Mouse (Mus musculus) erythroblast, embryonic 14.5 days (primary cell): ENCODE data around the gene Carm1. TPM values are rescaled to one million over a fixed set of nuclear protein-coding genes. Genes with fewer than 3 reads are reported as not detected.
"Not testable (repeated sequence)": the region's sequence is repeated elsewhere in the genome, so short reads cannot be mapped to it uniquely, and the experiment has no call there.

Experiments
- H3K27me3 ChIP-seq: 2 replicates; pipeline ENCODE4 v1.6.1; 2012; ENCODE audit warnings: inconsistent platforms; ENCODE audit not compliant: control insufficient read depth
- H3K36me3 ChIP-seq: 2 replicates; pipeline ENCODE4 v1.6.1; 2012; ENCODE audit warnings: mild to moderate bottlenecking, inconsistent platforms; ENCODE audit not compliant: control insufficient read depth
- H3K4me1 ChIP-seq: 2 replicates; pipeline ENCODE4 v1.6.1; 2012; ENCODE audit warnings: inconsistent platforms; ENCODE audit not compliant: control insufficient read depth
- H3K4me3 ChIP-seq: replicated peaks from 2 replicates; pipeline ENCODE3; 2012; ENCODE audit warnings: moderate library complexity, mild to moderate bottlenecking, inconsistent platforms
- H3K9me3 ChIP-seq: 2 replicates; pipeline ENCODE4 v1.6.1; 2012; ENCODE audit warnings: low read length, inconsistent platforms, mixed read lengths; ENCODE audit not compliant: control insufficient read depth
- GATA1 ChIP-seq: IDR thresholded peaks from 2 replicates; pipeline ENCODE4 v1.6.1; 2012; ENCODE audit warnings: low read length, inconsistent platforms, mixed read lengths
- TAL1 ChIP-seq: IDR thresholded peaks from 3 replicates; pipeline ENCODE4 v1.6.1; 2012; ENCODE audit warnings: low read length, inconsistent platforms, mixed read lengths
- polyA plus RNA-seq: library from polyadenylated mRNA; stranded (reverse); fragments of >175 nt; gene quantifications from 2 replicates; pipeline ENCODE4 v1.2.3, GENCODE M21; 2012

Carm1 gene
- polyA plus RNA-seq, 1 experiment = 41.9 TPM

DNA sequence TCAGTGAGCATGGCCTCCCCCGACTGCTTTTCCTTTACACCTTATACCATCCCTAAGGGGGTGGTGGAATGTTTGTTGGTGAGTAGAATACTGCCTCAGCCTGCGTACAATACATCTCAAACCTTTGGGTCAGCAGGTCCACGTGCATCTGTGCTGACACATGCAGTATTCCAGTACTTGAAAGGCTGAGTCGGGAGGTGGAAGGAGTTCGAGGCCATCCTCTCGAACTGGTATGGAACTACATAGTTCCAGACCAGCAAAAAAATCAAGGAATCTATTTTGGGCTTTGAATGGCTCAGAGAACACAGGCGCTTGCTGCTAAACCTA is 36.0 kb upstream of the Carm1 start:
- H3K36me3 ChIP-seq = peaks cover 42% of the 10 kb centered on the region
- no peak for TF ChIP-seq GATA1
- no peak; the same call in 2 of the 3 replicates for TF ChIP-seq TAL1
- H3K27me3 ChIP-seq = no peaks in the 10 kb centered on the region
- H3K9me3 ChIP-seq = peaks cover 3% of the 10 kb centered on the region
- peaks cover 40% of the 10 kb centered on the region for H3K4me1 ChIP-seq
- peak overlapping the region; percentile 75 for H3K4me3 ChIP-seq

DNA sequence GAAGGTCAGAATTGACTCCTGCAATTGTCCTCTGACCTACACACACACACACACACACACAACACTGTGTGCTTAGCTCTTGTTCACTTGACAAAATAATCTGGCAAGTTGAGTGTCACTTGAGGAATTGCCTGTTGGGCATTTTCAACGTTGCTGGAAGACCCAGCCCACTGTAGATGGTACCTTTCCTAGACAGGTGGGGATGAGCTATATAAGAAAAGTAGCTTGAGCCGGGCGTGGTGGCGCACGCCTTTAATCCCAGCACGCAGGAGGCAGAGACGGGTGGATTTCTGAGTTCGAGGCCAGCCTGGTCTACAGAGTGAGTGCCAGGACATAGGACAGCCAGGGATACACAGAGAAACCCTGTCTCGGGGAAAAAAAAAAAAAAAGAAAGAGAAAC is 35.6 kb upstream of the Carm1 start:
- no peak for TF ChIP-seq TAL1
- no peak for TF ChIP-seq GATA1
- peak overlapping the region; percentile 75 for H3K4me3 ChIP-seq

DNA sequence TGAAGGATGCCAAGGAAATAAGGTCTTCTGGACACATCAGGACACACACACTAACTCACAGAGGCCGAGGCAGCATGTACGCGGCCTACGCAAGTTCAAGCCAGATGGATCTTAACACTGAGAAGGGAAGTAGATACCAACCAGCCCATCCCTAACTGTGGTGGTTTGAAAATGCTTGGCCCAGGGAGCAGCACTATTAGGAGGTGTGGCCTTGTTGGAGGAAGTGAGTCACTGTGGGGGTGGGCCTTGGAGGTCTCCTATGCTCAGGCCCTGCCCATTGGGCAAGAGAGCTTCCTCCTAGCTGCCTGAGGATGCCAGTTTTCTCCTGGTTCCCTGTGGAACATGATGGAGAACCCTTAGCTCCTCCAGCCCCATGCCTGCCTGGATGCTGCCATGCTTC is 33.2 kb upstream of the Carm1 start:
- peaks cover 40% of the 10 kb centered on the region for H3K4me1 ChIP-seq
- no peaks in the 10 kb centered on the region for H3K27me3 ChIP-seq
- H3K36me3 ChIP-seq = peaks cover 14% of the 10 kb centered on the region
- no peak overlapping the region for H3K4me3 ChIP-seq
- peaks cover 3% of the 10 kb centered on the region for H3K9me3 ChIP-seq
- TF ChIP-seq TAL1 (no peak), GATA1 (no peak)

More for the DNA sequence above, 35.6 kb upstream of the Carm1 start:
- Histone ChIP-seq H3K36me3 (peaks cover 38% of the 10 kb centered on the region), H3K4me1 (peaks cover 40% of the 10 kb centered on the region), H3K27me3 (no peaks in the 10 kb centered on the region), H3K9me3 (peaks cover 3% of the 10 kb centered on the region)

DNA sequence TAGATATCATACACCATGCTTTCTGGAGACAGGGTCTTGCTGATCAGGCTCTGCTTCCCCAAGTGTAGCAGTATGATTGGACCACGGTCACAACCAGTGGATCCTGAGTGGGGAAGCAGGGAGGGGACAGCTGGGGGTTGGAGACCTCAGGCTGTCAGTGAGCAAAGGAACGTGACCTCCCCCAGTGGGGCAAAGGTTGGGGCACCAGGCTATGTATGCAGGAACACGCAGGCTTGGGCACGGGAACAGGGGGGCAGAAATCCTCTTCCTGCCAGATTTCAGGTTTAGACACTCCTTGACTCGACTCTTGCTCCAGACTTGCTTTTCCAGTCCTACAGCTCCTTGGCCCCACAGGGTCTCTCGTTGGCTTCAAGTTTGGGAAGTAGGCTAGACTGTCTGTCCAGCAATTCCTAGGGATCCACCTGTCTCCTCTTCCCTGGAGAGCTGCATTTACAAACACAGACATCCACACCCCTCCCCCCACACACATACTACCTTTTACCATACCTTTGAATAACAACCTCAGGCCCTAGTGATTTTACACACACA is 28.7 kb upstream of the Carm1 start:
- peaks cover 4% of the 10 kb centered on the region; the same call in 1 of the 2 replicates for H3K36me3 ChIP-seq
- H3K4me3 ChIP-seq = no peak overlapping the region
- peaks cover 8% of the 10 kb centered on the region for H3K4me1 ChIP-seq
- peaks cover 3% of the 10 kb centered on the region for H3K9me3 ChIP-seq
- no peak for TF ChIP-seq GATA1
- no peak for TF ChIP-seq TAL1
- no peaks in the 10 kb centered on the region for H3K27me3 ChIP-seq

DNA sequence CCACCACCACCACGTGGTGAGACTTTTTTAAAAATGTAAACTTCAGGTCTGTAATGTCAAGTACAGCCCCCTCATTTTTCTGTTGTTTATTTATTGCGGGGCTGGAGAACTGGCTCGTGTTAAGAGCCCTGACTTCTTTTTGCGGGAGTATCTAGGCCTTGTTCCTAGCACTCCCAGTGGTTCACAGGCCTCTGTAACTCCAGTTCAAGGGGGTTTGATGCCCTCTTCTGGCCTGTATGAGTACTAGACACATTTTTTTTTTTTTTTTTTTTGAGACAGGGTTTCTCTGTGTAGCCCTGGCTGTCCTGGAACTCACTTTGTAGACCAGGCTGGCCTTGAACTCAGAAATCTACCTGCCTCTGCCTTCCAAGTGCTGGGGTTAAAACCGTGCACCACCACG is 28.0 kb upstream of the Carm1 start:
- H3K27me3 ChIP-seq, H3K36me3 ChIP-seq, H3K4me3 ChIP-seq, H3K9me3 ChIP-seq, H3K4me1 ChIP-seq: not testable (repeated sequence)

DNA sequence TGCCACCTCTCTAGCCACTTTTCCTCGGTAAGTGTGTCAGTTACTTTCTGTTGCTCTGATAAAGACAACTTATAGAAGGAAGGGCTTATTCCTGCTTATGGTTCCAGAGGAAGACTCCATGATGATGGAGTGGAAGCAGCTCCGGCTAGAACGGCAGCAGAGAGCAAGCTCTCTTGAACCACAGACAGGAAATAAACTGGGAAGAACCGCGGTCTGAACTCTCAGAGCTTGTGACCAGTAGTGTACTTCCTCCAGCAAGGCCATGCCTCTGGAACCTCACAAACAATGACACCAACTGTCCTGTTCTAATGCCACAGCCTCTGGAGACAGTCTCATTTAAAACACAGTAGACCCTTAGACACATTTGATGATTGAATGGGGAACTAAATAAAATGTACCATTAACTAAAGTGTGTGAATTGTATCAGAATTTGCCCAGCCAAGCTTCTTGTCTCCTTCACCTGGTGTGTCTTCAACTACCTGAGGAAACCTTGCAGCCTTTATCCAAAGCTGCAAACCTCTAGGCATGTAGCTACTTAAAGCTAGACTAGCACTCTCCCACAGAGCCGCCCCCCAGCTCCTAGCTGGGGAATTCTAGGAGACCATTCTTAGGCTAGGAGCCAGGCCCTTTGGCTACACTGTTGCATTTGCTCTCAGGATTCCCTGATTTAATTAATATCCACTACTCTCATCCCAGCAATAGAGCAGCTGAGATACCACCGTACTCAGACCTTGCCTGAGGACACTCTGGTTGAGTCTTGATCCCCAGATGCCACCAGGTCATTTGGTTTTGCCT is 21.4 kb upstream of the Carm1 start:
- no peak for TF ChIP-seq GATA1
- no peak for TF ChIP-seq TAL1
- Histone ChIP-seq H3K36me3 (no peaks in the 10 kb centered on the region), H3K9me3 (no peaks in the 10 kb centered on the region), H3K27me3 (0 out of 2 replicates have a peak, but pooled peaks cover 2% of the 10 kb centered on the region), H3K4me3 (no peak overlapping the region), H3K4me1 (peaks cover 4% of the 10 kb centered on the region)

DNA sequence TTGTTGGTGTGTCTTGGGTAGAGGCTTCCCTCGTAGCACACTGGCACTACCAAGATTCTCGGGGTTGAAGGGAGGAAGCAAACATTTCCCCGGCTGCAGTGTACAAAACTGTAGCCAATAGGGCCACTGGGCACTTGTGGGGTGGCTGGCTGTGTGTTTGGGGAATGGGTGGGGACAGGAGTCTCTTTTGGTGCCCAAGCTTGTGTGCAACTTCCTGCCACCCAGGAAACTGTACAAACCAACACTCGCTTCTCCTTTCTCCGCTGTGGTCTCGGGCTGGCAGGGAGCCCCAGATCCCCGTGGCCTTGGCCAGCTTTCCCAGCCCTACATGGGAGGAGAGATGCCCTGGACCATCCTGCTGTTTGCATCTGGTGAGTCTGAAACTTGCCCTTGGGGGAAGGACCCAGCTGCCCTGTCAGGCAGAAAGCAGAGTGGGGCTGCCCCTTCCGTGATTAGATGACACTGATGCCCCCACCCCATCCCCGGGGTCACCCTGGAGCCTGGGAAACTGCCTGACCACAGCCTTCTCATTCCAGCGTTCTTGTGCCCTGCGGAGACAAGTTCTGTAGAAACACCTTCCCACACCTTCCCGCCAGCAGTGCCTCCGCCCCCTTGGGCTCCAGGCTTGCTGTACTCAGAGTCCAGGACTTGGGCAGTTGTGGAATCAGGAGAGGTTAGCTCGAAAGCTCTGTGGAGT is 20.6 kb upstream of the Carm1 start, which contains the start of gene AB124611:
Gene AB124611 (plus strand): TSS at position 240 of the 697 bp plus-strand sequence.
- H3K4me1 ChIP-seq = peaks cover 4% of the 10 kb centered on the region
- H3K27me3 ChIP-seq = 0 out of 2 replicates have a peak, but pooled peaks cover 2% of the 10 kb centered on the region
- no peaks in the 10 kb centered on the region for H3K36me3 ChIP-seq
- TF ChIP-seq TAL1 = no peak
- TF ChIP-seq GATA1 = no peak
- H3K9me3 ChIP-seq = no peaks in the 10 kb centered on the region
- no peak within 1 kb of the TSS for H3K4me3 ChIP-seq

DNA sequence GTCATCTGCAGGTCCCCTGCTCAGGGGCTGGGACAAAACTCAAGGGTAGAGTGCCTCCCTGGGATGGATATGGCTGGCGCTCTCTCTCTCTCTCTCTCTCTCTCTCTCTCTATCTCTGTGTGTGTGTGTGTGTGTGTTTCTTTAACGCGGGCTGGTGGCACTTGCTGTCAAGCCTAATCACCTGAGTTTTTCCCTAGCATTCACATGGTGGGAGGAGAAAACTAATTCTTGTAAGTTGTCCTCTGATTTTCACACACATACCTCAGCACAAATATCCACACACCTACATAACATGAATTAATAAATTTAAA is 20.1 kb upstream of the Carm1 start:
- Histone ChIP-seq H3K4me3 (no peak overlapping the region), H3K4me1 (peaks cover 4% of the 10 kb centered on the region), H3K9me3 (no peaks in the 10 kb centered on the region), H3K27me3 (0 out of 2 replicates have a peak, but pooled peaks cover 2% of the 10 kb centered on the region), H3K36me3 (no peaks in the 10 kb centered on the region)
- TF ChIP-seq GATA1 (no peak), TAL1 (no peak)

DNA sequence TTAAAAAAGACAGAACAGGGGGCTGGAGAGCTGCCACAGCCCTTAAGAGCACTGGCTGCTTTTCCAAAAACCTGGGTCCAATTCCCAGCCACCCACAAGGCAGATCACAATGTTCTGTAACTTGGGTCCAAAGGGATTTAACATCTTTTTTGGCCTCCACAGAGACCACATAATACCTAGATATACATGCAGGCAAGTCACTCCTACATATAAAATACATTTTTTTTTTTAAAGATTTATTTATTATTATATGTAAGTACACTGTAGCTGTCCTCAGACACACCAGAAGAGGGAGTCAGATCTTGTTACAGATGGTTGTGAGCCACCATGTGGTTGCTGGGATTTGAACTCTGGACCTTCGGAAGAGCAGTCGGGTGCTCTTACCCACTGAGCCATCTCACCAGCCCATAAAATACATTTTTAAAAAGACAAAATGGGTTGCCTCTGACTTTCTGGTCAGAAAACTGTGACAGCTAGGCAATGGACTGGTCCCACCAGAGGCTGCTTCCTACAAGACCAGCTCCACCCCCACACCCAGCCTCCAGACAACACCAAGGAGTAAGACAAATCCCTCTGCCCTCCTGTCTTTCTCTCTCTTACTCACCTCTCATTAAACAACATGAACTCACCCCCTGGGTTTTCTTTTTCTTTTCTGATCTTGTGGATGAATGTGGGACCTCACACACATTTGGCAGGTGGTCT is 19.4 kb upstream of the Carm1 start:
- H3K27me3 ChIP-seq = 0 out of 2 replicates have a peak, but pooled peaks cover 2% of the 10 kb centered on the region
- peaks cover 4% of the 10 kb centered on the region for H3K4me1 ChIP-seq
- H3K36me3 ChIP-seq = no peaks in the 10 kb centered on the region
- no peak for TF ChIP-seq GATA1
- TF ChIP-seq TAL1 = no peak
- H3K9me3 ChIP-seq = no peaks in the 10 kb centered on the region
- H3K4me3 ChIP-seq = no peak overlapping the region
